Mouse (Mus musculus): Measurements from ENCODE around the gene Lrrc1. TPM values are rescaled to one million over a fixed set of nuclear protein-coding genes. Genes with fewer than 3 reads are reported as not detected.

Lrrc1 gene
- polyA plus RNA-seq, 1 experiment from 2014 or later = 11.7 TPM

- Histone ChIP-seq H3K9ac (replicated peaks; ENCODE audit: low read length) (no peak overlapping the region), H3K27ac (replicated peaks; ENCODE audit: low read depth, low read length) (no peak overlapping the region), H3K9me3 (replicated peaks; ENCODE audit: control insufficient read depth, low read length) (no peaks in the 10 kb centered on the region), H3K4me3 (ENCODE audit: low read depth, low read length) (no peak overlapping the region), H3K36me3 (replicated peaks; ENCODE audit: control insufficient read depth, insufficient read depth, low read depth, low read length) (no peaks in the 10 kb centered on the region), H3K27me3 (ENCODE audit: control insufficient read depth, insufficient read depth, low read length) (no peaks in the 10 kb centered on the region), H3K4me2 (ENCODE audit: low read depth, low read length) (no peak overlapping the region), H3K4me1 (ENCODE audit: control insufficient read depth, insufficient read depth, low read length) (peaks cover 3% of the 10 kb centered on the region; the same call in 1 of the 2 replicates)
- ATAC-seq (replicated peaks; ENCODE audit: insufficient number of reproducible peaks, low FRiP score, low TSS enrichment, low read depth) = no peak
- no peak for DNase-seq (ENCODE audit: low spot score)
- 90% methylated on average over 7 of the region's 7 CpGs for WGBS
Measured at GRCm38 (mm10) chr9:77494307-77494706, 50.4 kb downstream of the Lrrc1 start.

GRCm38 (mm10) chr9:77488611-77489010, 56.1 kb downstream of the Lrrc1 start:
- ATAC-seq (replicated peaks; ENCODE audit: insufficient number of reproducible peaks, low FRiP score, low TSS enrichment, low read depth) (no peak), DNase-seq (ENCODE audit: low spot score) (no peak)
- Histone ChIP-seq H3K36me3 (replicated peaks; ENCODE audit: control insufficient read depth, insufficient read depth, low read depth, low read length) (no peaks in the 10 kb centered on the region), H3K4me2 (ENCODE audit: low read depth, low read length) (no peak overlapping the region), H3K9ac (replicated peaks; ENCODE audit: low read length) (no peak overlapping the region), H3K9me3 (replicated peaks; ENCODE audit: control insufficient read depth, low read length) (no peaks in the 10 kb centered on the region), H3K4me3 (ENCODE audit: low read depth, low read length) (no peak overlapping the region), H3K27me3 (ENCODE audit: control insufficient read depth, insufficient read depth, low read length) (no peaks in the 10 kb centered on the region), H3K4me1 (ENCODE audit: control insufficient read depth, insufficient read depth, low read length) (no peaks in the 10 kb centered on the region), H3K27ac (replicated peaks; ENCODE audit: low read depth, low read length) (no peak overlapping the region)
- 89% methylated on average over 11 of the region's 11 CpGs for WGBS

DNA sequence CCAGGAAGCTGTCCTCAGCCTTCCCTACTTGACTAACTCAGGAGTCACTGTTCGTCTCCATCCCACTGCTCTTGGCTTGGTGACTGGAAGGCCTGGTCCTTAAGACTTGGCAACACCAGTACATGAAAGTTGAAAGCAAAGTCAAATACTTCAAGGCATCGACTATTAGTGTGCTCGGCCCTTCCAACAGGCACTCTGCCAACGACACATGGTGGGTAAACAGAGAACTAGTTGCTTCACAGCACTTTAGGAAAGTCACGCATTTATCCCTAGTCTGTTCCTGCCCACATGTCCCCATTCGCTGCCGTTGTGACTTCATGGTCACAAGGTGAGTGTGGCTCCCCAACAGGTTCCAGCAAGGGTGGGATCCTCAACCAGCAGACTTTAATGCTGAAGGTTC, 57.2 kb downstream of the Lrrc1 start:
- no peaks in the 10 kb centered on the region for H3K27me3 ChIP-seq (ENCODE audit: control insufficient read depth, insufficient read depth, low read length)

GRCm38 (mm10) chr9:77485915-77486314, 58.8 kb downstream of the Lrrc1 start:
- Histone ChIP-seq H3K27me3 (ENCODE audit: control insufficient read depth, insufficient read depth, low read length) (no peaks in the 10 kb centered on the region), H3K27ac (replicated peaks; ENCODE audit: low read depth, low read length) (no peak overlapping the region), H3K36me3 (replicated peaks; ENCODE audit: control insufficient read depth, insufficient read depth, low read depth, low read length) (no peaks in the 10 kb centered on the region), H3K4me1 (ENCODE audit: control insufficient read depth, insufficient read depth, low read length) (no peaks in the 10 kb centered on the region; the same call in none of the 2 replicates), H3K9me3 (replicated peaks; ENCODE audit: control insufficient read depth, low read length) (no peaks in the 10 kb centered on the region), H3K9ac (replicated peaks; ENCODE audit: low read length) (no peak overlapping the region), H3K4me2 (ENCODE audit: low read depth, low read length) (no peak overlapping the region), H3K4me3 (ENCODE audit: low read depth, low read length) (no peak overlapping the region)
- WGBS = 83% methylated on average over 12 of the region's 12 CpGs
- DNase-seq (ENCODE audit: low spot score) (no peak), ATAC-seq (replicated peaks; ENCODE audit: insufficient number of reproducible peaks, low FRiP score, low TSS enrichment, low read depth) (no peak)

More for the DNA sequence above, 57.2 kb downstream of the Lrrc1 start:
- Histone ChIP-seq H3K4me1 (ENCODE audit: control insufficient read depth, insufficient read depth, low read length) (no peaks in the 10 kb centered on the region), H3K9ac (replicated peaks; ENCODE audit: low read length) (no peak overlapping the region), H3K36me3 (replicated peaks; ENCODE audit: control insufficient read depth, insufficient read depth, low read depth, low read length) (no peaks in the 10 kb centered on the region), H3K4me3 (ENCODE audit: low read depth, low read length) (no peak overlapping the region), H3K4me2 (ENCODE audit: low read depth, low read length) (no peak overlapping the region), H3K27ac (replicated peaks; ENCODE audit: low read depth, low read length) (no peak overlapping the region), H3K9me3 (replicated peaks; ENCODE audit: control insufficient read depth, low read length) (no peaks in the 10 kb centered on the region)
- WGBS = 94% methylated on average over 7 of the region's 7 CpGs
- DNase-seq (ENCODE audit: low spot score) (no peak), ATAC-seq (replicated peaks; ENCODE audit: insufficient number of reproducible peaks, low FRiP score, low TSS enrichment, low read depth) (no peak)

- DNase-seq (ENCODE audit: low spot score) (no peak), ATAC-seq (replicated peaks; ENCODE audit: insufficient number of reproducible peaks, low FRiP score, low TSS enrichment, low read depth) (no peak)
- WGBS = 86% methylated on average over 10 of the region's 10 CpGs
Measured at GRCm38 (mm10) chr9:77484751-77485150, 59.9 kb downstream of the Lrrc1 start.

GRCm38 (mm10) chr9:77483559-77483958, 61.1 kb downstream of the Lrrc1 start:
- no peak overlapping the region for H3K4me3 ChIP-seq (ENCODE audit: low read depth, low read length)
- WGBS = 95% methylated on average over 3 of the region's 3 CpGs
- H3K27me3 ChIP-seq (ENCODE audit: control insufficient read depth, insufficient read depth, low read length) = no peaks in the 10 kb centered on the region
- ATAC-seq (replicated peaks; ENCODE audit: insufficient number of reproducible peaks, low FRiP score, low TSS enrichment, low read depth) (no peak), DNase-seq (ENCODE audit: low spot score) (no peak)
- H3K27ac ChIP-seq (replicated peaks; ENCODE audit: low read depth, low read length) = no peak overlapping the region
- H3K9ac ChIP-seq (replicated peaks; ENCODE audit: low read length) = no peak overlapping the region
- no peaks in the 10 kb centered on the region for H3K9me3 ChIP-seq (replicated peaks; ENCODE audit: control insufficient read depth, low read length)
- no peak overlapping the region for H3K4me2 ChIP-seq (ENCODE audit: low read depth, low read length)
- no peaks in the 10 kb centered on the region for H3K36me3 ChIP-seq (replicated peaks; ENCODE audit: control insufficient read depth, insufficient read depth, low read depth, low read length)
- no peaks in the 10 kb centered on the region; the same call in none of the 2 replicates for H3K4me1 ChIP-seq (ENCODE audit: control insufficient read depth, insufficient read depth, low read length)

More at GRCm38 (mm10) chr9:77484751-77485150, 59.9 kb downstream of the Lrrc1 start:
- H3K9ac ChIP-seq (replicated peaks; ENCODE audit: low read length) = no peak overlapping the region
- no peak overlapping the region for H3K4me3 ChIP-seq (ENCODE audit: low read depth, low read length)
- H3K27me3 ChIP-seq (ENCODE audit: control insufficient read depth, insufficient read depth, low read length) = no peaks in the 10 kb centered on the region
- no peak overlapping the region for H3K27ac ChIP-seq (replicated peaks; ENCODE audit: low read depth, low read length)
- H3K36me3 ChIP-seq (replicated peaks; ENCODE audit: control insufficient read depth, insufficient read depth, low read depth, low read length) = no peaks in the 10 kb centered on the region
- no peaks in the 10 kb centered on the region; the same call in none of the 2 replicates for H3K4me1 ChIP-seq (ENCODE audit: control insufficient read depth, insufficient read depth, low read length)
- no peaks in the 10 kb centered on the region for H3K9me3 ChIP-seq (replicated peaks; ENCODE audit: control insufficient read depth, low read length)
- H3K4me2 ChIP-seq (ENCODE audit: low read depth, low read length) = no peak overlapping the region

GRCm38 (mm10) chr9:77482281-77482680, 62.4 kb downstream of the Lrrc1 start:
- Histone ChIP-seq H3K9ac (replicated peaks; ENCODE audit: low read length) (no peak overlapping the region), H3K27me3 (ENCODE audit: control insufficient read depth, insufficient read depth, low read length) (no peaks in the 10 kb centered on the region), H3K36me3 (replicated peaks; ENCODE audit: control insufficient read depth, insufficient read depth, low read depth, low read length) (no peaks in the 10 kb centered on the region), H3K4me2 (ENCODE audit: low read depth, low read length) (no peak overlapping the region), H3K4me1 (ENCODE audit: control insufficient read depth, insufficient read depth, low read length) (no peaks in the 10 kb centered on the region; the same call in none of the 2 replicates), H3K27ac (replicated peaks; ENCODE audit: low read depth, low read length) (no peak overlapping the region), H3K4me3 (ENCODE audit: low read depth, low read length) (no peak overlapping the region), H3K9me3 (replicated peaks; ENCODE audit: control insufficient read depth, low read length) (no peaks in the 10 kb centered on the region)
- WGBS = 73% methylated on average over 5 of the region's 5 CpGs
- ATAC-seq (replicated peaks; ENCODE audit: insufficient number of reproducible peaks, low FRiP score, low TSS enrichment, low read depth) (no peak), DNase-seq (ENCODE audit: low spot score) (no peak)

DNA sequence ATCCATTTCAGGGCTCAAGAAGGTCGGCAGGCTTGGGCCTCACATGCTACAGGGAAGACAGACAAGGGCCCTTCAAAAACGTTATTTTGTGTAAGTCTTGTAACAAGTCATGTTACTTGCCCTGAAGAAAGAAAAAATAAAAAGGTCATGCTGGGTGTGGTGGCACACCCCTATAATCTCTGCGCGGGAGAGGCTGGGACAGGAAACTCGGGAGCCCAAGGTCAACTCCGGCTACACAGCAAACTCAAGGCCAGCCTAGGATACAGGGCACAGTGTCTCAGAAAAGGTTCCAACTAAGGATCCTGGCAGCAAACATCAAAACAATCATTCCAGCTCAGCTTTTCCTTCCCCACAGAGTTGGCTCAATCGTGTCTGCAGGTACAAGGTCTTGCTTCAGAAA, 63.3 kb downstream of the Lrrc1 start:
- ATAC-seq (replicated peaks; ENCODE audit: insufficient number of reproducible peaks, low FRiP score, low TSS enrichment, low read depth) = no peak
- Histone ChIP-seq H3K9me3 (replicated peaks; ENCODE audit: control insufficient read depth, low read length) (no peaks in the 10 kb centered on the region), H3K4me2 (ENCODE audit: low read depth, low read length) (no peak overlapping the region), H3K27me3 (ENCODE audit: control insufficient read depth, insufficient read depth, low read length) (no peaks in the 10 kb centered on the region), H3K4me3 (ENCODE audit: low read depth, low read length) (no peak overlapping the region), H3K9ac (replicated peaks; ENCODE audit: low read length) (no peak overlapping the region), H3K36me3 (replicated peaks; ENCODE audit: control insufficient read depth, insufficient read depth, low read depth, low read length) (no peaks in the 10 kb centered on the region), H3K4me1 (ENCODE audit: control insufficient read depth, insufficient read depth, low read length) (no peaks in the 10 kb centered on the region; the same call in none of the 2 replicates), H3K27ac (replicated peaks; ENCODE audit: low read depth, low read length) (peak overlapping the region; percentile 41; the same call in 1 of the 2 replicates)
- 54% methylated on average over 7 of the region's 7 CpGs for WGBS
- no peak for DNase-seq (ENCODE audit: low spot score)
